Mouse (Mus musculus) ovary, postnatal 36 days (tissue): ENCODE data around the gene Apbb2.

Source experiments
- DNase-seq: peaks from one replicate; pipeline ENCODE4 v3.0.0; 2022; ENCODE audit warnings: low spot score, mixed read lengths

The Apbb2 gene

DNA sequence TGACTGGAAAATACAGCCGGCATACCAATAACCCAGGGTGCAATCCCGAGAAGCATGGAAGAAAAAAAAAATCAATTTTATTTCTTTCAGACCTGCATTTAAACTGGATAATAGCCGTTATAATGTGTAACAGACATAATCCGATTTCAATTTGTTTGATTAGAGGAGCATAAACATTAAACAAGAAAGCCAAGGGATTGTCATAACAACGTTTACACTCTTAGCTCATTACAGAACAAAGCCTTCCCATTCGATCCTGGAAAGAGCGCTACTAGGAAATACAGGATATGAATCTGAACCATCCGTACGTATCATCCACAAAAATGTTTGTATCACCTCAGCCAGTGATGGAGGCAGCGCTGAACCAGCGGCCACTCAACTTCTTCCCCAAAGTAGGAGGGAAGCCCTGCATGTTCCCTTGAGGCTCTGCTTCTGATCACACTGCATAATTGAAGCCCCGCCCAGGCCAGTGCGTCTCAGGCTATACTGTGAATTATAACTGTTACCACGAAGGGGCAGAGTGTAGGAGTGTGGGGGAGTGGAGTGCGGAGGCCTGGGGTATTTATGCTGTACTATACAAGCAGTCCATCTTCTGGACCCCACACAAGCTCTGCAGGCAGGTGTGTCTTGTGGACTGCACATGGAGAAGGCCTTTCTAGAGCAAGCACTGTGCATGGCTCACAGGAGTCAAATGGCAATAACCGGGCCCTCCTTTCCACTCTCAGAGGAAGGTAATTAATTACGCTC, 278.1 kb downstream of the Apbb2 start:
- no peak for DNase-seq

DNA sequence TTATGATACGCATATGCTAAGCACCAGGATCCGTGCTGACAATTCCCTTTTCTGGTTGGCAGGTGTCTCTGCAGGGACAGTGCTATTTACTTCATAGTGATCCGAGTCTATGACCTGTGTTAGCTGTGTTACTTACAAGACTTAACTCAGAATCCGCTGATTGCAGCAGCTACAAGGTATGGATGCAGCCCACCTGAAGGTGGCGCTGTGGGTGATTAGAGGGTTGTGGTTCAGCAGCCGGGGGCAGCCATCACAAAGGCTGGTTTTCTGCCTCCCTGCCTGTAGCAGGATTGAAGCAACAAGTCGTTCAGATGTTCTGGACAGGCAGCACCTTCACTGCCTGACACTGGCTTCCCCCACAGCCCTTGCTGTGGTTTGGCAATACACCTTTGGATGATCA, 280.0 kb downstream of the Apbb2 start:
- DNase-seq = peak; percentile 16

DNA sequence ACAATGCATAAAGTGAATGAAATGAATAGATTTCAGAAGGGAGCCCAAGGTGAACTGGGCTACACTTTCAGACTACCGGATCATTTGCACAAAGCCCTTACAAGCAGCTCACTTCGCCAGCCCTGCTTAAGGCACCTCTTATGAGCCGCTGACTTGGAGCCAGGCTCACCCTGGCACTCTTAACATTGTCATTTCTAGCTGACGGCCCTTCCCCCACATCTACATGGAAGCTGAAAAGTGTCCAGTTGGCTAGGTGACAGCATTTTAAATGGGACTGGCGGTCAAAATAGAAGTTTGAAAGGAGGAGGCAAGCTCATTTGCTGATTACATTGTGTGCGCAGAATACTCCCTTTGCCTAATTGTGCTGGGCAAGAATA, 280.6 kb downstream of the Apbb2 start:
- DNase-seq = peak; percentile 28

DNA sequence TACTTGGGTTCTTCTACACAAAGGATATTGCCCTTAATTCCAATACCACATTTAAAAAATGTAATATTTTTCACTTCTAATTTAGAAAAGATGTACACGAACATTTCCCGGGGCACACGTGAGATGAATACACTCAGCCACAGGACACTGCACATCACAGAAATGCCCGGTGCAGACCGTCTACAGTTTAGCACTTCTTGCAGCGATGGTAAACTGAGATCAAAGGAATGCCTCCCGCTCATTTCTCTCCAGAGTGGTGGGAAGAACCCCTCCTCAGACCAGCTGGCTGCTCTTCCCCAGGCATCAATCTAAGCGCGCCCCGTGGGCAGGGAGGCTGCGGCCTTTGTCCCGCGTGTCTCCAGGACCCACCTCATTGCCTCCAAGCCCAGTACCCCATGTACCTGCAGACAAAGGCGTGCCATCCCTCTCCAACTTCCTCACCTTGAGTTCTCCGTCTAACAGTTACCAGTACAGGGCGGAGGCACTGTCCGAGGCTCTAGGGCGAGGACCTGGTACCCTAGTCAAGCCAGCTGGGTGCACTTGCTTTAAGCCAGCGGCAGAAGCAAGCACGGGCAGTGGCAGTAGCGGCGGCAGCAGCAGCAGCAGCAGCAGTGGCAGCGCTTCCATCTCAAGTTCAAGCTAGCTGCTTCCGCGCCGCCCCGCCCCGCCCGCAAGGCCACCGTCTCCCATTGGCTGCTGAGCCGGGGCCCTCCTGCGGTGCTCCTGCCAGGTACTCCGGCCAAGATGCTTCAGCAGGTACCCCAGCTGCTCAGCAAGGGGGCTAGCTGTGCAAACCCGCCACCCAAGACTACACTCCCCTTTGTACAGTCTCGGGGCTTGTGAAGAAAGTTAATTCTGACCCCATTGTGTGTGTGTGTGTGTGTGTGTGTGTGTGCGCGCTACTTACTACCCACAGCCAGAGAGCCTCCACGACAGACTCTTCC, 281.3 kb downstream of the Apbb2 start:
- DNase-seq = peak; percentile 56

DNA sequence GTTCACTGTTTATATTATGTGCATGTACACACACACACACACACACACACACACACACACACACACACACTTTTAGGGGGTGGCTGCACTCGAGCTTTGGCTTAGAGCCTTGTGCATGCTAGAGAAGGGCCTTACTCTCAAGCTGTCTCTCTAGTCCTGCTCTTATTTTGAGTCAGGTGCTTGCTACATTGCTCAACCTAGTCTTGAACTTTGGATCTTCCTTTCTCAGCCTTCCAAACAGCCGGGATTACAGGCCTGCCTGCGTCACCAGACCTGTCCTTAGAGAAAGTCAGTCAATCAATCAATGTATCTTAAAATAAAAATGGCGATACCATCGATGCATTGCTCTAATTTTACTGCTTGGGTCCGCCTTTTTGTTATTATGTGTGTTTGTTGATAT, 287.8 kb downstream of the Apbb2 start:
- DNase-seq = no peak

DNA sequence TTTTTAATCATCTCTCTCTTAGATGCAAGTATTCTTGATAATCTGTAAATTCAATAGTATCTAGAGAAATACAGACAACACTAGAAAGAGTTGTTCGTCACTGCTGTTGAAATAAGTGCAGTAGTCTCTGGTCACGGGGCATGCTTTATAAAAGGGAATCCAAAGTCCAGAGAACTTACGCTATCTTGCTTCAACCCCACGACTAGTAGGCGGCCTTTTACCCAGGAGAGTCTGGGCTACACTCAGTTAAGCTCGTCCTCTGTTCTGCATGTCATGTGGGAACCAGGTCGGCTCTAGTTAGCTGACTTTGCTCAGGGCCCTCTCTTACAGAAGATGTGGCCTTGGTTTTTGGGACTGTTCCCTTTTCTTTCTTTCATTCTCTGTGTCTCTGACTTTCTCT, 289.8 kb downstream of the Apbb2 start:
- no peak for DNase-seq

DNA sequence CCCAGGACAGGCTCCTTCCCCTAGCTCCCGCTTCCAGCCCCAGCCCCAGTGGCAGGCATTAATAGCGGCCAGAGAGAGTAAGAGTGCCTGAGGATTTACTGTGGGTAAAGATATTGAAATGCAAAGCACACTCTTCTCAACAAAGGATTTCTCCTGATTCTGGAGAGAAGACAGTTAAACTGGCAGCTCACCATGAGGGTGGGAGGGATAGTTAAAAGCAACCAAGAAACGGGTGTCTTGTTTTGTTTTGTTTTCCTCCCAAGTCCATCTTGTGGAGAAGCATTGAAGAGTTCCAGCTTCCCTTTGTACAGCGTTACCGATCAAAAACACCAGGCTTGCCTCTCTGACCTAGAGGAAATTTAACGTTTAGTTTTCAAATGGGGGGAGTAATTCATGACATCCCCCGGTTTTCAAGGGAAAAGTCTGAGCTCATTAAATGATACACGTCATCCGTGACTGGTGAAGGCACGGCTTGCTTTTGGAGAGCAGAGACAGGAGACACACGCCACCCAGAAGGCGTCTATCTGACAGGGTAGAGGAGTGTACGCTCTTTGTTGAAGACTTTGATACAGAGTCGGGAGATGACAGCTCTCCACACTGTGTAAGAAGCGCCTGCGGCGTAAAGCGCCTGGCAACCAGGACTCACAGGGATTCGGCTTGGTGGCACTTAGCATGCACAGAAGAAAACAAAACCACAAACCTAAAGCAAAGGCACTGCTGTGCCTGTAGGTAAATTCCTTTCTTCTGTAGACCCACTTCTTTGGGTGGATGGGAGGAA, 290.4 kb downstream of the Apbb2 start:
- DNase-seq = no peak

DNA sequence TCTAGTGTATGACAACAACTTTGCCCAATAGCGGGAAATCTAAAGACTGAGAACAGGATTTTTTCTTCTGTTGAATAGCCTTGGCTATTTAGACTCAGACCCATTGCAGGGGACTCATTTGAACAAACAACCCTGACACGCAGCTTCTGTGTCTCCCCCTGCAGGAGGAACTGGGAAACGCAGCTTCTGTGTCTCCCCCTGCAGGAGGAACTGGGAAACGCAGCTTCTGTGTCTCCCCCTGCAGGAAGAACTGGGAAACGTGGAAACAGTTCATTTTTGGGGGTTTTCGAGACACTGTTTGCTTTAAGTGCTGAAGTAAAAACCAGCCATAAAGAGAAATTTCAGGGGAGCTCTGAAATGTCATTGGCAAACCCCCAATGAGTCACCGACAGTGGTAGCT, 292.2 kb downstream of the Apbb2 start:
- no peak for DNase-seq

GRCm38 (mm10) chr5:66323603-66324002, 295.0 kb downstream of the Apbb2 start:
- DNase-seq = no peak

DNA sequence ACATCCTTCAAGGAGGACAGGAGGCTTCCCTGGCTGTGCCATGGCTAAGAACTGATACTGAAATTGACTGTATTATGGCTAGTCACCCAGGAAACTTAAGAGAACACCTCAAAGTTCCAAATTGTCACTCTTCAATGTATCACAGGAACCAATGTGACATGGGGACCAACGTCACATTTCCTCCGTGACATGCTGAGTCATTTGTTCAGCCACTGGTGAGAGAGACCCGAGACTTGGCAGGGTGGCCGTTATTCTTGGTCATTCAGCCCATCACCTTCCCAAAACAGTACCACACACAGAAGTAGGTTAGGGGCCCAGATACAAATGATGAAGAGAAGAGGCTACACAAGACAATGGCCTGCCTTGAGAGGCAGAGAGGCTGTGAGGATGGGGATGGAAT, 295.5 kb downstream of the Apbb2 start:
- DNase-seq = no peak

- no peak for DNase-seq
These were observed 298.7 kb downstream of the Apbb2 start for GRCm38 (mm10) chr5:66319827-66320404.

GRCm38 (mm10) chr5:66319341-66319740, 299.2 kb downstream of the Apbb2 start:
- peak; percentile 53 for DNase-seq

GRCm38 (mm10) chr5:66315791-66316190, 302.8 kb downstream of the Apbb2 start:
- DNase-seq = no peak

- DNase-seq = no peak
These were observed 307.8 kb downstream of the Apbb2 start for GRCm38 (mm10) chr5:66310806-66311205.

DNA sequence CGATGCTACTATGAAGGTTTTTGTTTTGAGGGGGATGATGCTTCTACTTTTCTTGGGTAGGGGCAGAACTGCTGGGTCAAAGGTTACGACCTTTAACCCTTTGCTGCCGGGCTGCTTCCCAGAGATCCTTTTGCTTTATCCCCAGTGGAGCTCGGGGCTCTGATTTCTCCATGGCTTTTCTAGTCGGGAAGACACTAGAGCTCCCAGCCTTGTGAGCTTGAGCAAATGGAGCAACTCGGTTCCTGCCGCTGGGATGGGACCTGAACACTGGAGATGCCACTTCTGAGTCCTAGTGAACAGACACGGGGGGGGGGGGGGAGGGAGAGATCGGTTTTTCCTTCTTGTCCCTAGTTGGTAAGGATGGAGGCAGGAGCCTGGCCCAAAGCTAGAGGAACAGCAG, 308.3 kb downstream of the Apbb2 start:
- DNase-seq = no peak

DNA sequence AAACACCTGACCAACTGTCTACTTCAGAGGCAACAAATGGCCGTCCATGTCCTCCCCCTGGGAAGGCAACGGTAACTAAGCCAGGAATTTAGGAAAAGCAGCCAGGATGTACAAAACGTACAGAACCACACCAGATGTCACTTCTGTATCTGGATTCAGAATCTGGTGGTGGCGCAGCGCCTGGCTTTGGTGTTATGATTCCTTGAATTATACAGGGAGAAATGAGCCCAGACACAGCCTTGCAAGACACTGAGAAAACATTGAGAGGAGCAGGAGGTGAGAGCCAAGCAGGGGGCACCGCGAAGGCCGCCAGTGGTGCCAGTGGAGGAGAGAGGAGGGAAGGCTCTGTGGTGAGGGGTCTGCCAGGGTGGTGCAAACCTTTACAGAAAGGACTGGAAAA, 313.1 kb downstream of the Apbb2 start:
- DNase-seq = no peak

- DNase-seq = no peak
These were observed 314.1 kb downstream of the Apbb2 start for GRCm38 (mm10) chr5:66304300-66305067.

DNA sequence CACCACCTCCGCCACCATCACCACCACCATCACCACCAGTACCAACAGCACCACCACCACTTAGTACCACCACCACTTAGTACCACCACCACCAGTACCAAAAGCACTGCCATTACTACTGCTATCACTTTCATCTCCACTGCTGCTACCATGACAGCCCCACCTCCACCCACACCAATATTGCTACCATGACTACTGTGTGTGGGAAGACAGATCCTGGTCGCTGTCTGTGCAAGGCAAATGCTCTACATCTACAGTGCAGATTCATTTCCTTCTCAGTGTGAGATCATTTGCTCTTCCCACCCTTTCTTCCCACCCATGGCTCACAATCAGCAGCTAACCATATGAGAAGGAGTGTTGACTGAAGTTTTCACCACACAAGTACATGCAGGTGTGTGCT, 315.7 kb downstream of the Apbb2 start:
- no peak for DNase-seq

GRCm38 (mm10) chr5:66302085-66302815, 316.3 kb downstream of the Apbb2 start:
- DNase-seq = no peak

DNA sequence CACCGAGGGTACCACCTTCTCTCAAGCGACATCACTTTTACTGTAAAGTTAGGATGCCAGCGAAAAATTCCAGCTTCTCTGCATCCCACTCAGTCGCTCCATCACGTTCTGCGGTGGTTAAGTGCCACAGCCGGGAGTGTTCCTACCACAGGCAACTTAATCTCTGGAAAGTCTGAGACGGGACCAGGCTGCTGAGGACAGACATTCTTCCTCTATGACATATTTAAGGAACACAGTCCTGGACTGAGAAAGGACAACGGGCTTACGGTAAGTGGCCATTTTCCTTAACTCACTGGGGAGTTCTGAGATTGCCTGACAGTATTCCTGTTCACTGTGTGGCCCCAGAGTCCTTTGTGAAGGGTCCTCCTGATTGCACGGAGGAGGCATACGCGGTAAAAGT, 318.0 kb downstream of the Apbb2 start:
- DNase-seq = no peak

- DNase-seq = no peak
These were observed 319.7 kb downstream of the Apbb2 start for GRCm38 (mm10) chr5:66298856-66299255.
